Mouse (Mus musculus) forebrain, embryonic 11.5 days (tissue): ENCODE results near the gene Tmem184b. TPM values are rescaled to one million over a fixed set of nuclear protein-coding genes. Genes with fewer than 3 reads are reported as not detected.

Experiments used
- ATAC-seq: fragments of 200-750 bp; cut with Nextera tagmentation; replicated peaks from 2 replicates; pipeline ENCODE4 v1.8.0; 2017; ENCODE audit warnings: moderate TSS enrichment; ENCODE audit not compliant: low FRiP score
- DNase-seq: peaks from one replicate; pipeline ENCODE4 v3.0.0-alpha.2; 2017; ENCODE audit warnings: low spot score
- H3K27ac ChIP-seq: fragments of 300-500 bp; sonication (generic); 2 replicates; pipeline ENCODE4 v1.5.1; 2014; ENCODE audit warnings: low read depth, low read length
- H3K27me3 ChIP-seq: fragments of 300-500 bp; sonication (generic); 2 replicates; pipeline ENCODE4 v1.6.1; 2014; ENCODE audit warnings: mild to moderate bottlenecking, low read length, mixed read lengths; ENCODE audit not compliant: control insufficient read depth, insufficient read depth
- H3K36me3 ChIP-seq: fragments of 300-500 bp; sonication (generic); 2 replicates; pipeline ENCODE4 v1.6.1; 2014; ENCODE audit warnings: mild to moderate bottlenecking, low read length, moderate library complexity, mixed read lengths; ENCODE audit not compliant: control insufficient read depth, insufficient read depth
- H3K4me1 ChIP-seq: fragments of 300-500 bp; sonication (generic); replicated peaks from 2 replicates; pipeline ENCODE4 v1.6.1; 2014; ENCODE audit warnings: low read length, mixed read lengths; ENCODE audit not compliant: control insufficient read depth, insufficient read depth
- H3K4me2 ChIP-seq: fragments of 300-500 bp; sonication (generic); 2 replicates; pipeline ENCODE4 v1.6.1; 2014; ENCODE audit warnings: low read depth, mild to moderate bottlenecking, low read length, moderate library complexity, mixed read lengths; ENCODE audit not compliant: severe bottlenecking
- H3K4me3 ChIP-seq: fragments of 300-500 bp; sonication (generic); 2 replicates; pipeline ENCODE4 v1.5.1; 2014; ENCODE audit warnings: low read depth, low read length
- H3K9ac ChIP-seq: fragments of 300-500 bp; sonication (generic); 2 replicates; pipeline ENCODE4 v1.6.1; 2014; ENCODE audit warnings: low read length
- H3K9me3 ChIP-seq: fragments of 300-500 bp; sonication (generic); 2 replicates; pipeline ENCODE4 v1.6.1; 2016; ENCODE audit warnings: low read length, mixed read lengths; ENCODE audit not compliant: control insufficient read depth
- WGBS: fragments of 180-500 bp; shearing (Covaris S2); extraction: QIAGEN DNeasy Blood & Tissue Kit; methylation state at CpG from one replicate; pipeline ENCODE4 v1.1.7; 2014; 5-methylcytosine and 5-hydroxymethylcytosine counted together
- polyA plus RNA-seq: library from polyadenylated mRNA; unstranded; fragments of >200 nt; fragmentation: Nextera tagmentation; extraction: Ambion mirVana; gene quantifications from 2 replicates; pipeline ENCODE4 v1.2.1, GENCODE M21; 2014

Tmem184b gene
- polyA plus RNA-seq, 1 experiment from 2014 or later, result 55.2 TPM

DNA sequence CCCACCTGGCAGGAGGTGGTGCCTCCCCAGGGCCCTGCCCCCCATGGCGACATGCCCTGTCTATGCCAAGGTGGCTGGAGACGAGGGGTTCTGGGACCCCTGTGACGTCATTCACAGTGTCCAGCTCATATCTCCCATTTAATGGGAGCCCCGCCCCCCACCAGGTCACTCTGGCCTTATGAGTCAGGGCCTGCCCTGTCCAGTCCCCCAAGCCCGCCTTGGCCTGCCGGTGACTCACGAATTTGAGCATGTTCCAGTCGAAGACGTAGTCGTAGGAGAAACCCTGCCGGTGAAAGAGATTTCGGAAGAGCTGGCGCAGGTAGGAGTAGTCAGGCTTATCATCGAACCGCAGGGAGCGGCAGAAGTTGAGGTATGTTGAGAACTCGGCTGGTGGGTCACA lies 21.2 kb upstream of the Tmem184b start:
- Histone ChIP-seq H3K9me3 (no peaks in the 10 kb centered on the region), H3K4me1 (no peaks in the 10 kb centered on the region), H3K4me2 (no peak overlapping the region), H3K36me3 (peaks cover 60% of the 10 kb centered on the region), H3K27me3 (no peaks in the 10 kb centered on the region), H3K27ac (no peak overlapping the region), H3K4me3 (no peak overlapping the region), H3K9ac (no peak overlapping the region)
- DNase-seq (no peak), ATAC-seq (no peak)
- 92% methylated on average over 17 of the region's 17 CpGs for WGBS

DNA sequence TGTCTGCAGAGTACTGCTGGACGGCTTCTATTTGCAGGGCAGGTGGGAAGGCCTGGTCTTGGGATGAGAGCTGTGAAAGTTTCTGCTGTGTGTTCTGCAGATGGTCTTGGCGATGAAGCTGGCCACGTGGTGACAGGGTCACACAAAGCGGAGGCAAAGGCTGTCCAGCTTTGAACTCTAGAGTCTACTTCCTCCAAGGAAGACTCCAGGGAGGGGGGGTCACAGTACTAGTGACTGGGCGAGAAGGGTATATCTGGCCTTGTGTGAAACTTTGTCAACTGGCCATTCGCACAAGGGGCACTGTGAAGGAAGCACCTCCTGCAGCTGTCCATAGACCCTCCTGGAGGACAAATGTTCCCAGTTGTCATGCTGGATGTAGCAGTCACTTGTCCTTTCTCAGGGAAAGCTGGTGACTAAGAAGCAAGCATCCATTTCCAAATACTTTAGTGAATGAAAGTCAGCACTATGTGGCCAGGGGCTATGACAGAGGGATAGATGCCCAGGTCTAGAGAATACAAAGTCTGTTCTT lies 19.4 kb upstream of the Tmem184b start:
- DNase-seq, result no peak
- Histone ChIP-seq H3K4me3 (no peak overlapping the region), H3K4me2 (no peak overlapping the region), H3K9ac (no peak overlapping the region), H3K27ac (no peak overlapping the region), H3K36me3 (peaks cover 56% of the 10 kb centered on the region), H3K9me3 (no peaks in the 10 kb centered on the region), H3K27me3 (no peaks in the 10 kb centered on the region), H3K4me1 (no peaks in the 10 kb centered on the region)
- ATAC-seq, result no peak
- 93% methylated on average over 6 of the region's 6 CpGs for WGBS

DNA sequence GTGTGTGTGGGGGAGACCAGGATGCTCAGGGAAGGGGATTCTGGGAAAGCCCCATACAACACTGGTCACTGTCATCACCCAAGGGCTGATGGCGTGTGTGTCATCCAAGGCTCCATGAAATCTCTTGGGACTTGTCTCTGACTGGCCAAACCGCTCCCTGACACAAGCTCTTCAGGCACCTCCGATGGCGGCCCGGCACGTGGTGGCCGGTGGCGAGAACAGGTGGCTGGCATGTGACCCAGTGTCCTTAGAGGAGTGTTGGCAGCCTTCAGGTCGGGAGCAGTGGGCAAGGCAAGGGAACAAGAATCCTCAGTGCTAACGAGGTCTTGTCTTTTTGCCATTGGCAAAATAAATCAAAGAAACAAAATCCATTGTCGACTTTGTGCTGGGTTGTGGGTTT lies 15.3 kb upstream of the Tmem184b start:
- peaks cover 35% of the 10 kb centered on the region for H3K36me3 ChIP-seq
- no peak overlapping the region for H3K4me3 ChIP-seq
- ATAC-seq (no peak), DNase-seq (no peak)
- H3K9ac ChIP-seq, result no peak overlapping the region
- no peak overlapping the region for H3K4me2 ChIP-seq
- 92% methylated on average over 11 of the region's 11 CpGs for WGBS
- no peaks in the 10 kb centered on the region for H3K9me3 ChIP-seq
- no peak overlapping the region for H3K27ac ChIP-seq
- no peaks in the 10 kb centered on the region for H3K4me1 ChIP-seq
- H3K27me3 ChIP-seq, result no peaks in the 10 kb centered on the region

DNA sequence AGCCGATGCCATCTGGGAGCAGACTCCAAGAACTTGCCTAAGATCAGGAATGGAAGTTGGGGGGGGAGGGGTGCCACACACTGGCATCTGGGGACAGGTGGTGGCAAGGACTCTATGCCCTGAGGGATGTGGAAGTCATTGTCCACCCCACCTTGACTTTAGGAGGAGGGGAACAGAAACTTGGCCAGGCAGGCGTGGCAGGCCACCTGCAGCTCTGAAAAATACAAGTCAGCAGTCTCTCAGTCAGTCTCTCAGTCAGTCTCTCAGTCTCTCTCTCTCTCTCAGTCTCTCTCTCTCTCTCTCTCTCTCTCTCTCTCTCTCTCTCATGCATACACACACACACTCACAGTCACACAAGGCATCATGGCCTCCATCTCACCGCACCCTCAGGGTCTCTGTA lies 14.9 kb upstream of the Tmem184b start:
- DNase-seq, result no peak
- H3K4me1 ChIP-seq, result no peaks in the 10 kb centered on the region
- no peak overlapping the region for H3K4me2 ChIP-seq
- H3K4me3 ChIP-seq, result no peak overlapping the region
- peaks cover 35% of the 10 kb centered on the region for H3K36me3 ChIP-seq
- no peak for ATAC-seq
- 92% methylated on average over 3 of the region's 3 CpGs for WGBS
- no peaks in the 10 kb centered on the region for H3K27me3 ChIP-seq
- no peaks in the 10 kb centered on the region for H3K9me3 ChIP-seq
- no peak overlapping the region for H3K9ac ChIP-seq
- H3K27ac ChIP-seq, result no peak overlapping the region

DNA sequence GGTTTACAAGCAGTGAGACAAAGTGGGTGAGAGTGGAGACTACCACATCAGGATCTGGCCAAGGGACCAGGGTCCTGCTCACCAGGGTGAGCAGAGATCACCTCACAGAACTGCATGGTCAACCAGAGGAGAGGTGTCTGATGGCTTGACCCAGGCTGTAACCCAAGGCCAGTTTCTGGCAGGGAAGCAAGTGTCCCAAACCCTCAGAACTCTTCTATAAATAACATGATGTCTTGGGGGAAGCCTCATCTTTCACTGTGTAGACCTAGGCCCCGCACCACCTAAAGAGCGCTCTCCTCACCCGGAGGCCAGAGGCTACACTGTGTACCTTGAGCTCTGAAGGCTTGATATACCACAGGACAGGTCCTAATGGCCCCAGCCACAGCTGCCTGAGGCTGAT lies 14.0 kb upstream of the Tmem184b start:
- H3K4me3 ChIP-seq, result no peak overlapping the region
- no peaks in the 10 kb centered on the region for H3K27me3 ChIP-seq
- WGBS, result 99% methylated on average over 3 of the region's 3 CpGs
- no peak overlapping the region for H3K27ac ChIP-seq
- H3K4me2 ChIP-seq, result no peak overlapping the region
- H3K9ac ChIP-seq, result no peak overlapping the region
- ATAC-seq, result no peak
- no peaks in the 10 kb centered on the region for H3K9me3 ChIP-seq
- peaks cover 28% of the 10 kb centered on the region for H3K36me3 ChIP-seq
- no peaks in the 10 kb centered on the region for H3K4me1 ChIP-seq
- no peak for DNase-seq

- Histone ChIP-seq H3K9me3 (no peaks in the 10 kb centered on the region), H3K4me3 (no peak overlapping the region), H3K9ac (no peak overlapping the region), H3K4me2 (no peak overlapping the region), H3K27me3 (no peaks in the 10 kb centered on the region), H3K27ac (no peak overlapping the region), H3K4me1 (no peaks in the 10 kb centered on the region), H3K36me3 (peaks cover 21% of the 10 kb centered on the region; the same call in 1 of the 2 replicates)
- DNase-seq, result no peak
- ATAC-seq, result no peak
- 92% methylated on average over 10 of the region's 10 CpGs for WGBS
These were observed 13.2 kb upstream of the Tmem184b start for GRCm38 (mm10) chr15:79416460-79417085.

- WGBS, result 84% methylated on average over 4 of the region's 4 CpGs
These were observed 11.1 kb upstream of the Tmem184b start for GRCm38 (mm10) chr15:79414513-79414912.

GRCm38 (mm10) chr15:79413802-79414201 lies 10.4 kb upstream of the Tmem184b start:
- DNase-seq, result no peak
- 84% methylated on average over 8 of the region's 8 CpGs for WGBS
- ATAC-seq, result no peak

More at GRCm38 (mm10) chr15:79414513-79414912, 11.1 kb upstream of the Tmem184b start:
- H3K4me3 ChIP-seq, result no peak overlapping the region
- peaks cover 11% of the 10 kb centered on the region; the same call in 1 of the 2 replicates for H3K36me3 ChIP-seq
- H3K4me1 ChIP-seq, result no peaks in the 10 kb centered on the region
- H3K9me3 ChIP-seq, result no peaks in the 10 kb centered on the region
- no peak overlapping the region for H3K9ac ChIP-seq
- H3K4me2 ChIP-seq, result no peak overlapping the region
- H3K27me3 ChIP-seq, result no peaks in the 10 kb centered on the region
- H3K27ac ChIP-seq, result no peak overlapping the region
- ATAC-seq, result no peak
- DNase-seq, result no peak

GRCm38 (mm10) chr15:79413201-79413600 lies 9.8 kb upstream of the Tmem184b start:
- H3K27me3 ChIP-seq, result no peaks in the 10 kb centered on the region
- peaks cover 7% of the 10 kb centered on the region; the same call in 1 of the 2 replicates for H3K36me3 ChIP-seq
- H3K4me3 ChIP-seq, result no peak overlapping the region
- H3K4me2 ChIP-seq, result no peak overlapping the region
- ATAC-seq (no peak), DNase-seq (no peak)
- H3K9ac ChIP-seq, result no peak overlapping the region
- 95% methylated on average over 3 of the region's 3 CpGs for WGBS
- H3K27ac ChIP-seq, result no peak overlapping the region
- no peaks in the 10 kb centered on the region for H3K9me3 ChIP-seq
- H3K4me1 ChIP-seq, result no peaks in the 10 kb centered on the region

More at GRCm38 (mm10) chr15:79413802-79414201, 10.4 kb upstream of the Tmem184b start:
- H3K9ac ChIP-seq, result no peak overlapping the region
- H3K4me1 ChIP-seq, result no peaks in the 10 kb centered on the region
- H3K27ac ChIP-seq, result no peak overlapping the region
- H3K4me2 ChIP-seq, result no peak overlapping the region
- no peak overlapping the region for H3K4me3 ChIP-seq
- no peaks in the 10 kb centered on the region for H3K9me3 ChIP-seq
- peaks cover 11% of the 10 kb centered on the region; the same call in 1 of the 2 replicates for H3K36me3 ChIP-seq
- no peaks in the 10 kb centered on the region for H3K27me3 ChIP-seq
